Mouse (Mus musculus): ENCODE data around the gene Ssbp3.

GRCm38 (mm10) chr4:107075456-107075855 lies 165.0 kb downstream of the Ssbp3 start:
- no peak for TF ChIP-seq POLR2A (IDR thresholded peaks at IDR 0.05; ENCODE audit: control insufficient read depth, extremely low read depth, insufficient read depth, low read length, poor library complexity)
- TF ChIP-seq CTCF (IDR thresholded peaks at IDR 0.05; ENCODE audit: borderline replicate concordance, control insufficient read depth, extremely low read depth, insufficient read depth, low read length, poor library complexity), result no peak
